Mouse (Mus musculus) macrophage (primary cell): Measurements from ENCODE around the gene Calr. TPM values are rescaled to one million over a fixed set of nuclear protein-coding genes. Genes with fewer than 3 reads are reported as not detected.

Experiments used
- H3K27ac ChIP-seq: fragments of 350-480 bp; formaldehyde crosslinking; 2 replicates; pipeline ENCODE4 v1.9.0; 2021
- H3K36me3 ChIP-seq: fragments of 350-480 bp; formaldehyde crosslinking; 2 replicates; pipeline ENCODE4 v1.9.0; 2021; ENCODE audit errors: inconsistent target
- H3K4me3 ChIP-seq: fragments of 350-480 bp; formaldehyde crosslinking; 2 replicates; pipeline ENCODE4 v1.9.0; 2021; ENCODE audit errors: inconsistent target
- H3K79me2 ChIP-seq: fragments of 350-480 bp; formaldehyde crosslinking; 2 replicates; pipeline ENCODE4 v1.9.0; 2021; ENCODE audit errors: inconsistent target
- WGBS: methylation state at CpG from one replicate; pipeline ENCODE4 v1.1.7; 2026; ENCODE audit warnings: inconsistent platforms; ENCODE audit not compliant: missing documents; 5-methylcytosine and 5-hydroxymethylcytosine counted together
- polyA plus RNA-seq: library from polyadenylated mRNA; stranded (reverse); fragments of 250-400 nt; gene quantifications from 3 replicates; pipeline ENCODE4 v1.2.4, GENCODE M21; 2018; ENCODE audit warnings: inconsistent platforms

The Calr gene
- polyA plus RNA-seq, 1 experiment from 2014 or later: 3,382 TPM

DNA sequence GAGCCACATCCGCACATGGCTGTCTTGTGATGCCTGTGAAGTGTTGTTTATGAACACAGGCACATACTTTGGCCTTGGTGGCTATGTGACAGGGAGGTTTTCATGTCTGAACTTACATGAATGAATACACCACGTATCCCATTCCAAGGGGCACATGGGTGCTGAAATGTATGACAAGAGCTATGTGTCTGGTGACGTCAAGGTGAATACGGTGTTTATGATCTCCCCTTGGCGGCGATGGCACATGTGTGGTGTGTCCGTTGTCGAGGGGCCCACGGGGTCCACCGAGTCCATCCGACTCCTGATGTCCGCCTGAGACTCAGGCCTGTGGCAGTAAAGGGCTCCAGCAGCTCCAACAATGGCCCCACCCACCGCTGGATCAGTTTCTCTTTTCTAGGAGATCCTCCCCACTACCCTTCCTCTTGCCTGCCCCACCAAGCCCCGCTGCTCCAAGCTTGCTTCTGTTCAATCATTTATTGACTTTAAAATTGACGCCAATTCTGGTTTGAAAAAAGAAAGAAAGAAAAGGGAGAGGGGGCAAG is 49.4 kb downstream of the Calr start:
- H3K36me3 ChIP-seq: no peaks in the 10 kb centered on the region
- H3K4me3 ChIP-seq: no peak overlapping the region
- no peaks in the 10 kb centered on the region; the same call in 1 of the 2 replicates for H3K79me2 ChIP-seq
- 95% methylated on average over 14 of the region's 15 CpGs for WGBS
- H3K27ac ChIP-seq: no peak overlapping the region

DNA sequence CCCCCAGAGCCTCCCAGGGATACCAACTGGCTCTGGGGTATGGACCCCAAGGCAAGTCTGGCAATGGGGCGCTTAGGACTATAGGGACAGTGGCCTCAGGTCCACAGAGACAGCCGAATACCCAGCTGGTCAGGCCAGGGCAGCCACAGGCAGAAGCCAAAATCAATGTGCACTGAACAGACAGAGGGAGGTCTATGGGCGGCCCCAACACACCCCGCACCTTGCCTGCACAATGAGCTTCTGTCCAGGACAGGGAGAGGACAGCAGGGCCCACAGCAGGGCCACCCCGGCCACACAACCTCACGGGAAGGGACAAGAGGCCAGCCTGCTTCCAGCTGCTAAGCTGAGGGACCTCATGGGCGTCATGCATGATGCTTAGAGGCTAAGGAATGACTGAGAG is 52.2 kb downstream of the Calr start:
- Histone ChIP-seq H3K4me3 (no peak overlapping the region), H3K27ac (no peak overlapping the region), H3K36me3 (no peaks in the 10 kb centered on the region), H3K79me2 (no peaks in the 10 kb centered on the region; the same call in 1 of the 2 replicates)
- over 99% methylated on average over 7 of the region's 7 CpGs for WGBS

DNA sequence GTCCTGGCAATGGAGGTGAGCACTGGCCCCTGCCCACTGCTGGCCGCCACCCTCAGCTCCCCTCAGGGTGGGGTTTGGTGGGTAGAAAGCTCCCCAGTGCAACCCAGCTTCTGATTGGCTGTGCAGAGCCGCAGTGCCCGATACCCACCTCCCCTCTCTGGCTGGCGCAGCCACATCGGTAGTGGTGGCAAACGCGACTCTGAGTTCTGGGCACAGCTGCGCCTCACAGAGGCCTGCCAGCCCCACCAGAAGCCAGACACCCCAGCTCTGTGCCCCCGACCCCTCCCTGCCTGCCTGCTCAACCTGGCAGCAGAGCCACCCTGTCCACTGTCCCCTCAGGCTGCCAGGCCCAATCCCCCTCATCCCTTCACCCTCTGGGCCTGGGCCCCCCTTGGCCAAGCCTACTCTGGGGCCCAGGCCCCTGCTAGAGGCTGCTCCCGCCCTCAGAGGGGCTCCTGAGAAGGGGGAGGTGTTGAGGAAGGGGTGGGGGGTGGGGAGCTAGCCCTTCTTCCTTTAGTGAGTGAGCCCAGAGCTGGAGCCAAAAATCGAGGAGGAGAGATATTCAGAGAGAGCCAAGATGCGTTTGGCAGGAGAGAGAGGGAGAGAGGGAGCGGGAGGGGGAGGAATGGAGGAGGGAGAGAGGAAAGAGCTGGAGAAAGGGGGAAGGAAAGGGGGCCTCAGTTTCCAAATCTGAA is 52.8 kb downstream of the Calr start:
- no peaks in the 10 kb centered on the region for H3K36me3 ChIP-seq
- 83% methylated on average over 8 of the region's 13 CpGs for WGBS
- no peak overlapping the region for H3K27ac ChIP-seq
- no peak overlapping the region for H3K4me3 ChIP-seq
- no peaks in the 10 kb centered on the region; the same call in 1 of the 2 replicates for H3K79me2 ChIP-seq

DNA sequence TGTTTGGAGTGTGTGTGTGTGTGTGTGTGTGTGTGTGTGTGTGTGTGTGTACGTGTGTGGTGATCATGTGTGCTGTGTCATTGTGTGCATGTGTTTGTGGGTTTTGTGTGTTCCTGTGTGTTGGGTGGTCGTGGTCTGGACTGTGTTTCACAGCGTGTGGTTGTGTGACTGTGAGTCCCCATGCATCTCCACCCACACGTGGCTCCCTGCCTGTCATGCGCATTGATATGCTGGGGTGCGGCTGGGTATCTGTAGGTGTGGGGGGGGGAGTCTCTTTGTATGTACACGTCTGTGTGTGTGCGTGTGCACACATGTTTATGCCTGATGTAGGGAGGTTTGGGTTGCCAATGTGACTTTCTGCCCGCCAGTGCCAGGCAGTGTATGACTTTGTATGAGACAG is 53.6 kb downstream of the Calr start:
- 92% methylated on average over 9 of the region's 9 CpGs for WGBS

DNA sequence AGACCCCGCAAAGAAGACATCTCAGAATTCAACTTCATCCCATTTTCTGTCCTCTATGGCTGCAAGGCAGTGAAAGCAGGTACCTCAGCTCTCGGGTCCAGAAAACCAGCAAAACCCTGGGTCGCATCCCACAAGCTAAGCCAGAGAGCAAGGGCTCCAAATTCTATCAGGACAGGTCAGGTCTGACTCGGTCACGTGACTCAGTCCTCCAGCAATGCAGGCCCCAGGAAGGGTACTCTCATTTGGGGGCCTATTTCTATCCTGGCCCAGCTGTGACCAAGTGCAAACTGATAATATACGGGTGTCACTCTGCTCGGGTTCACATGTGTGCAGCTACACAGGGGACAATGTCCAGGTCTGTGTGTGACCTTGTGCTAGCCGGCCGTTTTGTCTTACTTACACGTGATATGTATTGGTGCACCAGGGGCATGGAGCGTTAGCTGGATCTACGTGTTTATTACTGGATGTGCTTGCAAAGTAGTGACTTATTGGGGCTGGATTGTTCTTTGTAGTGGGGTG is 54.2 kb downstream of the Calr start:
- 92% methylated on average over 12 of the region's 12 CpGs for WGBS
- H3K27ac ChIP-seq: no peak overlapping the region
- no peaks in the 10 kb centered on the region for H3K79me2 ChIP-seq
- H3K4me3 ChIP-seq: no peak overlapping the region
- no peaks in the 10 kb centered on the region for H3K36me3 ChIP-seq

More for the DNA sequence above, 53.6 kb downstream of the Calr start:
- Histone ChIP-seq H3K36me3 (no peaks in the 10 kb centered on the region), H3K79me2 (no peaks in the 10 kb centered on the region; the same call in 1 of the 2 replicates), H3K4me3 (no peak overlapping the region), H3K27ac (no peak overlapping the region)

Other genes starting within 250 kb of the Calr start
- 13.1 to 24.0 TPM (median 23.6 TPM) in 3 replicates for gene Ier2, start 184.1 kb downstream of the Calr start, polyA plus RNA-seq
- gene Trmt1, start 160.6 kb downstream of the Calr start, polyA plus RNA-seq: 24.6 to 51.1 TPM (median 43.5 TPM) in 3 replicates
- 42.2 to 61.4 TPM (median 49.6 TPM) in 3 replicates for gene Nacc1, start 159.1 kb downstream of the Calr start, polyA plus RNA-seq
- gene Lyl1, start 145.5 kb downstream of the Calr start, polyA plus RNA-seq: 38.2 to 65.7 TPM (median 48.7 TPM) in 3 replicates
- not detected in 3 replicates for gene G430095P16Rik, start 123.9 kb downstream of the Calr start, polyA plus RNA-seq
- gene Nfix, start 46.6 kb downstream of the Calr start, polyA plus RNA-seq: 3.6 to 6.9 TPM (median 4.3 TPM) in 3 replicates
- 1.2 to 3.3 TPM (median 2.9 TPM) in 3 replicates for gene Dand5, start 24.1 kb downstream of the Calr start, polyA plus RNA-seq
- 5.8 to 13.9 TPM (median 8.6 TPM) in 3 replicates for gene Gadd45gip1, start 15.4 kb downstream of the Calr start, polyA plus RNA-seq
- gene Rad23a, start 6.3 kb downstream of the Calr start, polyA plus RNA-seq: 49.2 to 87.2 TPM (median 79.3 TPM) in 3 replicates
- gene Farsa, start 10.1 kb upstream of the Calr start, polyA plus RNA-seq: 24.5 to 43.1 TPM (median 29.5 TPM) in 3 replicates
- gene Syce2, start 25.2 kb upstream of the Calr start, polyA plus RNA-seq: 7.0 to 30.9 TPM (median 18.1 TPM) in 3 replicates
- gene Gcdh, start 47.0 kb upstream of the Calr start, polyA plus RNA-seq: 11.1 to 13.7 TPM (median 12.0 TPM) in 3 replicates
- 0.09 TPM in 1 of 3 replicates, not detected in the others for gene Klf1, start 55.0 kb upstream of the Calr start, polyA plus RNA-seq
- gene Dnase2a, start 61.6 kb upstream of the Calr start, polyA plus RNA-seq: 160 to 211 TPM (median 178 TPM) in 3 replicates
- 0.04 to 0.06 TPM in 2 of 3 replicates, not detected in the other for gene Mast1, start 90.4 kb upstream of the Calr start, polyA plus RNA-seq
- gene Rtbdn, start 100.1 kb upstream of the Calr start, polyA plus RNA-seq: not detected in 3 replicates
- not detected in 3 replicates for gene Gm49661, start 122.5 kb upstream of the Calr start, polyA plus RNA-seq
- 77.7 to 148 TPM (median 146 TPM) in 3 replicates for gene Prdx2, start 122.7 kb upstream of the Calr start, polyA plus RNA-seq
- 15.9 to 39.3 TPM (median 26.2 TPM) in 3 replicates for gene Rnaseh2a, start 122.8 kb upstream of the Calr start, polyA plus RNA-seq
- gene Junb, start 131.8 kb upstream of the Calr start, polyA plus RNA-seq: 26.1 to 86.4 TPM (median 61.3 TPM) in 3 replicates
- gene Hook2, start 143.7 kb upstream of the Calr start, polyA plus RNA-seq: 4.9 to 10.9 TPM (median 6.1 TPM) in 3 replicates
- gene Best2, start 167.6 kb upstream of the Calr start, polyA plus RNA-seq: not detected in 3 replicates
- 120 to 138 TPM (median 122 TPM) in 3 replicates for gene Asna1, start 178.3 kb upstream of the Calr start, polyA plus RNA-seq
- 143 to 170 TPM (median 168 TPM) in 3 replicates for gene Trir, start 179.9 kb upstream of the Calr start, polyA plus RNA-seq
- 14.1 to 30.6 TPM (median 26.6 TPM) in 3 replicates for gene Tnpo2, start 190.0 kb upstream of the Calr start, polyA plus RNA-seq
- 4.8 to 12.5 TPM (median 8.4 TPM) in 3 replicates for gene Fbxw9, start 213.1 kb upstream of the Calr start, polyA plus RNA-seq
- gene Gm5741, start 221.0 kb upstream of the Calr start, polyA plus RNA-seq: not detected in 3 replicates
- gene Dhps, start 224.8 kb upstream of the Calr start, polyA plus RNA-seq: 28.6 to 47.4 TPM (median 37.1 TPM) in 3 replicates
- gene Wdr83os, start 233.8 kb upstream of the Calr start, polyA plus RNA-seq: 66.3 to 79.6 TPM (median 68.7 TPM) in 3 replicates
- 13.5 to 19.5 TPM (median 15.7 TPM) in 3 replicates for gene Wdr83, start 234.4 kb upstream of the Calr start, polyA plus RNA-seq
- gene Man2b1, start 236.3 kb upstream of the Calr start, polyA plus RNA-seq: 375 to 585 TPM (median 491 TPM) in 3 replicates